Mouse (Mus musculus): ENCODE data around the gene Armcx3. TPM values are rescaled to one million over a fixed set of nuclear protein-coding genes. Genes with fewer than 3 reads are reported as not detected.

Gene Armcx3
- total RNA-seq, 2 experiments from 2014 or later: 46.4 to 49.5 TPM

Small RNAs within 50 kb of the gene (microRNA-seq; reads per million reads assigned to microRNA genes)
- gene Mir7093: 0.70 to 0.95 reads per million in 2 experiments

Other genes starting within 250 kb of the Armcx3 start
- gene Timm8a1, start 214.7 kb upstream of the Armcx3 start, total RNA-seq (2021): 10 to 100 TPM; 28.7 to 36.0 TPM
- under 1 TPM; 0.81 to 0.84 TPM for gene Btk, start 173.0 kb upstream of the Armcx3 start, total RNA-seq (2021)
- gene Rpl36a, start 170.9 kb upstream of the Armcx3 start, total RNA-seq (2021): 100 to 1,000 TPM; 186 TPM
- gene Gla, start 155.5 kb upstream of the Armcx3 start, total RNA-seq (2021): 1 to 10 TPM; 2.2 to 2.4 TPM
- 10 to 100 TPM; 91.6 to 94.5 TPM for gene Hnrnph2, start 155.4 kb upstream of the Armcx3 start, total RNA-seq (2021)
- 10 to 100 TPM; 23.8 to 25.6 TPM for gene Armcx4, start 70.1 kb upstream of the Armcx3 start, total RNA-seq (2021)
- gene Armcx1, start 38.6 kb upstream of the Armcx3 start, total RNA-seq (2021): 10 to 100 TPM; 14.3 to 15.7 TPM
- 1 to 10 TPM; 6.1 to 6.3 TPM for gene Armcx6, start 5.2 kb upstream of the Armcx3 start, total RNA-seq (2021)
- gene Armcx2, start 52.6 kb downstream of the Armcx3 start, total RNA-seq (2021): 10 to 100 TPM; 28.2 to 34.1 TPM
- under 1 TPM in 1 of 2 experiments, not detected in 1; 0.10 TPM for gene Nxf2, start 208.2 kb downstream of the Armcx3 start, total RNA-seq (2021)